Mouse (Mus musculus) embryonic facial prominence, embryonic 11.5 days (tissue): ENCODE data around the gene Akap2. TPM values are rescaled to one million over a fixed set of nuclear protein-coding genes. Genes with fewer than 3 reads are reported as not detected.

Experiments
- ATAC-seq: fragments of 200-750 bp; cut with Nextera tagmentation; replicated peaks from 2 replicates; pipeline ENCODE4 v1.8.0; 2017; ENCODE audit warnings: low read depth; ENCODE audit not compliant: insufficient number of reproducible peaks, low FRiP score, low TSS enrichment
- DNase-seq: peaks from one replicate; pipeline ENCODE4 v3.0.0-alpha.2; 2015; ENCODE audit warnings: low spot score
- H3K27ac ChIP-seq: fragments of 300-500 bp; sonication (generic); replicated peaks from 2 replicates; pipeline ENCODE4 v1.5.1; 2014; ENCODE audit warnings: mild to moderate bottlenecking, low read depth, low read length, control low read depth
- H3K27me3 ChIP-seq: fragments of 300-500 bp; sonication (generic); 2 replicates; pipeline ENCODE4 v1.6.1; 2014; ENCODE audit warnings: mild to moderate bottlenecking, low read length, moderate library complexity, mixed read lengths; ENCODE audit not compliant: control insufficient read depth, insufficient read depth
- H3K36me3 ChIP-seq: fragments of 300-500 bp; sonication (generic); replicated peaks from 2 replicates; pipeline ENCODE4 v1.6.1; 2014; ENCODE audit warnings: low read depth, mild to moderate bottlenecking, low read length, moderate library complexity, mixed read lengths; ENCODE audit not compliant: control insufficient read depth, insufficient read depth
- H3K4me1 ChIP-seq: fragments of 300-500 bp; sonication (generic); 2 replicates; pipeline ENCODE4 v1.6.1; 2014; ENCODE audit warnings: low read length, mixed read lengths; ENCODE audit not compliant: control insufficient read depth, insufficient read depth
- H3K4me2 ChIP-seq: fragments of 300-500 bp; sonication (generic); 2 replicates; pipeline ENCODE4 v1.6.1; 2014; ENCODE audit warnings: low read depth, mild to moderate bottlenecking, control low read depth, low read length, moderate library complexity
- H3K4me3 ChIP-seq: fragments of 300-500 bp; sonication (generic); 2 replicates; pipeline ENCODE4 v1.5.1; 2014; ENCODE audit warnings: low read depth, low read length, control low read depth
- H3K9ac ChIP-seq: fragments of 300-500 bp; sonication (generic); replicated peaks from 2 replicates; pipeline ENCODE4 v1.6.1; 2014; ENCODE audit warnings: mild to moderate bottlenecking, control low read depth, low read length
- H3K9me3 ChIP-seq: fragments of 300-500 bp; sonication (generic); replicated peaks from 2 replicates; pipeline ENCODE4 v1.6.1; 2016; ENCODE audit warnings: mild to moderate bottlenecking, low read length, inconsistent platforms, mixed read lengths; ENCODE audit not compliant: control insufficient read depth
- WGBS: fragments of 180-500 bp; shearing (Covaris S2); extraction: QIAGEN DNeasy Blood & Tissue Kit; methylation state at CpG from one replicate; pipeline ENCODE4 v1.1.7; 2014; 5-methylcytosine and 5-hydroxymethylcytosine counted together
- polyA plus RNA-seq: library from polyadenylated mRNA; unstranded; fragments of >200 nt; fragmentation: Nextera tagmentation; extraction: Ambion mirVana; gene quantifications from 2 replicates; pipeline ENCODE4 v1.2.1, GENCODE M21; 2014

Gene Akap2
- polyA plus RNA-seq, 1 experiment from 2014 or later, result 24.0 TPM

GRCm38 (mm10) chr4:57690001-57690400, 27.5 kb upstream of the Akap2 start:
- DNase-seq (no peak), ATAC-seq (no peak)
- Histone ChIP-seq H3K9me3 (no peaks in the 10 kb centered on the region), H3K27me3 (no peaks in the 10 kb centered on the region), H3K9ac (no peak overlapping the region), H3K4me3 (no peak overlapping the region), H3K4me1 (no peaks in the 10 kb centered on the region), H3K27ac (no peak overlapping the region), H3K4me2 (no peak overlapping the region), H3K36me3 (no peaks in the 10 kb centered on the region; the same call in 1 of the 2 replicates)
- 69% methylated on average over 6 of the region's 6 CpGs for WGBS

DNA sequence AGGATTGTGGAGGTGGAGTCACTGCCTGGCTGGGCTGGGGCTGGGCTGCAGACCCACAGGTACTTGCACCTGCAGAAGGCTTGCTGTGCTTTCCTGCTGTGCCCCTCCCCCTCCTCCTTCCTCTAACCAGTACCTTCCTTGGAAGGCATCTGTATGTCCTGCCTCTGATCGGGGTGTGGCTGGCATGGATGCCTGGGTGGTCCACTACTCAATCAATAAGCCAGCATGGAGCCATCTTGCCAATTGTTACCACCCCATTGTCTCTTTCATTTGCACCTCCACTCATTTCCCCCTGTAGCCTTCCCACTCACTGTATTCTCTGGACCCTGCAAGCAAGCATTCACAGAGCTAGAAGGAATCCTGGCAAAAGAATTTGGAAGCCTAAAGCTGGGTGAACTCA, 26.7 kb upstream of the Akap2 start:
- no peak overlapping the region for H3K4me3 ChIP-seq
- H3K4me2 ChIP-seq, result no peak overlapping the region
- ATAC-seq, result no peak
- H3K27ac ChIP-seq, result no peak overlapping the region
- no peaks in the 10 kb centered on the region for H3K4me1 ChIP-seq
- no peaks in the 10 kb centered on the region for H3K27me3 ChIP-seq
- H3K9me3 ChIP-seq, result no peaks in the 10 kb centered on the region
- H3K9ac ChIP-seq, result no peak overlapping the region
- DNase-seq, result no peak
- no peaks in the 10 kb centered on the region; the same call in 1 of the 2 replicates for H3K36me3 ChIP-seq
- WGBS, result 40% methylated on average over 1 of the region's 1 CpGs

- Histone ChIP-seq H3K27me3 (no peaks in the 10 kb centered on the region), H3K4me1 (no peaks in the 10 kb centered on the region), H3K27ac (no peak overlapping the region), H3K4me2 (no peak overlapping the region), H3K36me3 (no peaks in the 10 kb centered on the region; the same call in 1 of the 2 replicates), H3K9me3 (no peaks in the 10 kb centered on the region), H3K4me3 (no peak overlapping the region), H3K9ac (no peak overlapping the region)
- WGBS, result 83% methylated on average over 5 of the region's 5 CpGs
- no peak for DNase-seq
- ATAC-seq, result no peak; the same call in 1 of the 2 replicates
Measured at GRCm38 (mm10) chr4:57694356-57695136, 22.9 kb upstream of the Akap2 start.

GRCm38 (mm10) chr4:57696955-57697354, 20.5 kb upstream of the Akap2 start:
- no peak for ATAC-seq
- Histone ChIP-seq H3K4me3 (no peak overlapping the region), H3K9ac (no peak overlapping the region), H3K36me3 (no peaks in the 10 kb centered on the region), H3K4me2 (no peak overlapping the region), H3K4me1 (no peaks in the 10 kb centered on the region), H3K27ac (no peak overlapping the region), H3K27me3 (no peaks in the 10 kb centered on the region), H3K9me3 (no peaks in the 10 kb centered on the region)
- WGBS, result 93% methylated on average over 11 of the region's 11 CpGs
- DNase-seq, result no peak

- H3K9me3 ChIP-seq, result no peaks in the 10 kb centered on the region
- no peak overlapping the region for H3K9ac ChIP-seq
- no peak overlapping the region for H3K4me2 ChIP-seq
- H3K4me3 ChIP-seq, result no peak overlapping the region
- no peaks in the 10 kb centered on the region for H3K27me3 ChIP-seq
- H3K4me1 ChIP-seq, result no peaks in the 10 kb centered on the region
- no peak overlapping the region for H3K27ac ChIP-seq
- H3K36me3 ChIP-seq, result no peaks in the 10 kb centered on the region
- peak; percentile 13 for DNase-seq
- WGBS, result 41% methylated on average over 12 of the region's 12 CpGs
- no peak for ATAC-seq
Measured at GRCm38 (mm10) chr4:57697918-57698611, 19.4 kb upstream of the Akap2 start.

- Histone ChIP-seq H3K4me3 (no peak overlapping the region), H3K27me3 (no peaks in the 10 kb centered on the region), H3K9me3 (no peaks in the 10 kb centered on the region), H3K27ac (no peak overlapping the region), H3K36me3 (no peaks in the 10 kb centered on the region), H3K4me1 (no peaks in the 10 kb centered on the region), H3K4me2 (no peak overlapping the region), H3K9ac (no peak overlapping the region)
- ATAC-seq (no peak), DNase-seq (no peak)
- 82% methylated on average over 5 of the region's 5 CpGs for WGBS
Measured at GRCm38 (mm10) chr4:57701576-57701975, 15.9 kb upstream of the Akap2 start.

GRCm38 (mm10) chr4:57703574-57704470, 13.6 kb upstream of the Akap2 start:
- H3K4me2 ChIP-seq, result no peak overlapping the region
- 82% methylated on average over 11 of the region's 11 CpGs for WGBS
- DNase-seq (no peak), ATAC-seq (no peak)
- no peak overlapping the region for H3K9ac ChIP-seq
- H3K4me3 ChIP-seq, result no peak overlapping the region
- no peaks in the 10 kb centered on the region for H3K36me3 ChIP-seq
- no peaks in the 10 kb centered on the region for H3K27me3 ChIP-seq
- no peaks in the 10 kb centered on the region for H3K4me1 ChIP-seq
- no peaks in the 10 kb centered on the region for H3K9me3 ChIP-seq
- no peak overlapping the region for H3K27ac ChIP-seq
